Mouse (Mus musculus) E14TG2a.4 (cell line): ENCODE data around the gene Meltf.

Experiments
- CTCF ChIP-seq: conservative IDR thresholded peaks from 2 replicates; pipeline ENCODE4 v1.5.1; 2014; ENCODE audit warnings: low read length
- POU5F1 ChIP-seq: IDR thresholded peaks from 2 replicates; pipeline ENCODE4 v1.6.1; 2014; ENCODE audit warnings: low read length, borderline replicate concordance

DNA sequence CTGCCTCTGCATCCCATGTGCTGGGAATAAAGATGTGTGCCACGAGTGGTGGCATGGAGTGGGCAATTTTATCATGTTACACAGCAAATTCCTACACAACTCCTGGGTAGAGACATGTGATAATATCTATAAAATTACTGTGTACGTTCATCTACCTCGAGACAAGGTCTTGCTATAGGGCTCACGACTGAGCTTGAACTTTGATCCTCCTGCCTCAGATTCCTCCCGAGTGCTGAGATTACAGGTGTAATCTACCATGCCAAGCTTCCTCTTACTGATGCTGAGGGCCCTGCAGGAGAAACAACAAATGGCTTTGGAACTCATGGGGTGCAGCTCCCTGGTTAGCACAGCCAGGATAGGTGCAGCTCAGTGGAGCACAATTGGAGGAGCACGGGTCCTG, 45.8 kb downstream of the Meltf start:
- TF ChIP-seq CTCF (no peak), POU5F1 (no peak)
